Mouse (Mus musculus): Measurements from ENCODE around the gene Olfr1137. TPM values are rescaled to one million over a fixed set of nuclear protein-coding genes. Genes with fewer than 3 reads are reported as not detected.

The Olfr1137 gene
- not detected in 2 replicates for polyA plus RNA-seq (2015; fragmentation: Nextera tagmentation; extraction: Ambion mirVana)

GRCm38 (mm10) chr2:87713079-87713478, at the start of gene Olfr1137:
Olfr1137 (minus strand) TSS chr2:87713179.
- H3K27ac ChIP-seq (ENCODE audit: low read length), result no peak within 1 kb of the TSS

GRCm38 (mm10) chr2:87753891-87754290, 40.9 kb upstream of the Olfr1137 start, which contains the start of gene Olfr1141:
Olfr1141 (minus strand) TSS chr2:87753991.
- H3K27ac ChIP-seq (ENCODE audit: low read length), result no peak within 1 kb of the TSS
- no peaks in the 10 kb centered on the region for H3K27me3 ChIP-seq (ENCODE audit: control insufficient read depth, insufficient read depth, low read depth, low read length)
- no peak within 1 kb of the TSS for H3K4me3 ChIP-seq (ENCODE audit: low read length)
- H3K9ac ChIP-seq (ENCODE audit: low read length), result no peak within 1 kb of the TSS
- H3K36me3 ChIP-seq (ENCODE audit: control insufficient read depth, insufficient read depth, low read length), result no peaks in the 10 kb centered on the region
- WGBS, result 80% methylated on average over 1 of the region's 1 CpGs
- ATAC-seq (ENCODE audit: low read depth), result no peak
- H3K4me1 ChIP-seq (replicated peaks; ENCODE audit: control insufficient read depth, insufficient read depth, low read length), result no peaks in the 10 kb centered on the region
- no peaks in the 10 kb centered on the region for H3K9me3 ChIP-seq (ENCODE audit: control insufficient read depth, low read length)
- H3K4me2 ChIP-seq (ENCODE audit: low read depth, low read length), result no peak within 1 kb of the TSS

More at GRCm38 (mm10) chr2:87713079-87713478, at the start of gene Olfr1137:
- Histone ChIP-seq H3K4me1 (replicated peaks; ENCODE audit: control insufficient read depth, insufficient read depth, low read length) (no peaks in the 10 kb centered on the region), H3K4me3 (ENCODE audit: low read length) (no peak within 1 kb of the TSS), H3K27me3 (ENCODE audit: control insufficient read depth, insufficient read depth, low read depth, low read length) (no peaks in the 10 kb centered on the region), H3K9me3 (ENCODE audit: control insufficient read depth, low read length) (no peaks in the 10 kb centered on the region), H3K9ac (ENCODE audit: low read length) (no peak within 1 kb of the TSS), H3K4me2 (ENCODE audit: low read depth, low read length) (no peak within 1 kb of the TSS), H3K36me3 (ENCODE audit: control insufficient read depth, insufficient read depth, low read length) (no peaks in the 10 kb centered on the region)
- no peak for ATAC-seq (ENCODE audit: low read depth)

GRCm38 (mm10) chr2:87743452-87743851, 30.5 kb upstream of the Olfr1137 start, which contains the start of gene Olfr1140:
Olfr1140 (plus strand) TSS chr2:87743752.
- Histone ChIP-seq H3K27ac (ENCODE audit: low read length) (no peak within 1 kb of the TSS), H3K4me2 (ENCODE audit: low read depth, low read length) (no peak within 1 kb of the TSS), H3K27me3 (ENCODE audit: control insufficient read depth, insufficient read depth, low read depth, low read length) (no peaks in the 10 kb centered on the region), H3K9me3 (ENCODE audit: control insufficient read depth, low read length) (no peaks in the 10 kb centered on the region), H3K36me3 (ENCODE audit: control insufficient read depth, insufficient read depth, low read length) (no peaks in the 10 kb centered on the region), H3K9ac (ENCODE audit: low read length) (no peak within 1 kb of the TSS), H3K4me1 (replicated peaks; ENCODE audit: control insufficient read depth, insufficient read depth, low read length) (no peaks in the 10 kb centered on the region), H3K4me3 (ENCODE audit: low read length) (no peak within 1 kb of the TSS)
- WGBS, result 61% methylated on average over 3 of the region's 3 CpGs
- no peak for ATAC-seq (ENCODE audit: low read depth)

GRCm38 (mm10) chr2:87739878-87740277, 26.9 kb upstream of the Olfr1137 start, which contains the start of gene Olfr1138:
Olfr1138 (minus strand) TSS chr2:87739978.
- no peak within 1 kb of the TSS for H3K4me2 ChIP-seq (ENCODE audit: low read depth, low read length)
- H3K27ac ChIP-seq (ENCODE audit: low read length), result no peak within 1 kb of the TSS
- H3K4me3 ChIP-seq (ENCODE audit: low read length), result no peak within 1 kb of the TSS
- WGBS, result 83% methylated on average over 1 of the region's 1 CpGs
- no peaks in the 10 kb centered on the region for H3K27me3 ChIP-seq (ENCODE audit: control insufficient read depth, insufficient read depth, low read depth, low read length)
- H3K4me1 ChIP-seq (replicated peaks; ENCODE audit: control insufficient read depth, insufficient read depth, low read length), result no peaks in the 10 kb centered on the region
- ATAC-seq (ENCODE audit: low read depth), result no peak
- H3K9me3 ChIP-seq (ENCODE audit: control insufficient read depth, low read length), result no peaks in the 10 kb centered on the region
- H3K9ac ChIP-seq (ENCODE audit: low read length), result no peak within 1 kb of the TSS
- H3K36me3 ChIP-seq (ENCODE audit: control insufficient read depth, insufficient read depth, low read length), result no peaks in the 10 kb centered on the region

- Histone ChIP-seq H3K9ac (ENCODE audit: low read length) (no peak within 1 kb of the TSS), H3K36me3 (ENCODE audit: control insufficient read depth, insufficient read depth, low read length) (no peaks in the 10 kb centered on the region), H3K4me3 (ENCODE audit: low read length) (no peak within 1 kb of the TSS), H3K9me3 (ENCODE audit: control insufficient read depth, low read length) (no peaks in the 10 kb centered on the region), H3K27ac (ENCODE audit: low read length) (no peak within 1 kb of the TSS), H3K4me2 (ENCODE audit: low read depth, low read length) (no peak within 1 kb of the TSS), H3K27me3 (ENCODE audit: control insufficient read depth, insufficient read depth, low read depth, low read length) (no peaks in the 10 kb centered on the region), H3K4me1 (replicated peaks; ENCODE audit: control insufficient read depth, insufficient read depth, low read length) (no peaks in the 10 kb centered on the region)
- ATAC-seq (ENCODE audit: low read depth), result no peak
These were observed 19.1 kb downstream of the Olfr1137 start, which contains the start of gene Olfr1136 for GRCm38 (mm10) chr2:87693847-87694246. Olfr1136 (minus strand) TSS chr2:87693947.

- H3K9me3 ChIP-seq (ENCODE audit: control insufficient read depth, low read length), result no peaks in the 10 kb centered on the region
- WGBS, result 10% methylated on average over 1 of the region's 1 CpGs
- H3K9ac ChIP-seq (ENCODE audit: low read length), result no peak within 1 kb of the TSS
- no peak within 1 kb of the TSS for H3K4me2 ChIP-seq (ENCODE audit: low read depth, low read length)
- H3K4me3 ChIP-seq (ENCODE audit: low read length), result no peak within 1 kb of the TSS
- no peaks in the 10 kb centered on the region for H3K36me3 ChIP-seq (ENCODE audit: control insufficient read depth, insufficient read depth, low read length)
- no peak for ATAC-seq (ENCODE audit: low read depth)
- no peaks in the 10 kb centered on the region for H3K27me3 ChIP-seq (ENCODE audit: control insufficient read depth, insufficient read depth, low read depth, low read length)
- H3K27ac ChIP-seq (ENCODE audit: low read length), result no peak within 1 kb of the TSS
- H3K4me1 ChIP-seq (replicated peaks; ENCODE audit: control insufficient read depth, insufficient read depth, low read length), result no peaks in the 10 kb centered on the region
These were observed 39.4 kb downstream of the Olfr1137 start, which contains the start of gene Olfr1135 for GRCm38 (mm10) chr2:87673564-87673963. Olfr1135 (minus strand) TSS chr2:87673664.

Other genes starting within 250 kb of the Olfr1137 start
- not detected in 2 replicates for gene Pramel7, start 216.1 kb downstream of the Olfr1137 start, polyA plus RNA-seq (2015; fragmentation: Nextera tagmentation; extraction: Ambion mirVana)
- not detected in 2 replicates for gene Pramel6, start 206.6 kb downstream of the Olfr1137 start, polyA plus RNA-seq (2015; fragmentation: Nextera tagmentation; extraction: Ambion mirVana)
- gene Olfr153, start 181.4 kb downstream of the Olfr1137 start, polyA plus RNA-seq (2015; fragmentation: Nextera tagmentation; extraction: Ambion mirVana), result not detected in 2 replicates
- gene Olfr1128, start 167.6 kb downstream of the Olfr1137 start, polyA plus RNA-seq (2015; fragmentation: Nextera tagmentation; extraction: Ambion mirVana), result not detected in 2 replicates
- gene Olfr1129, start 139.3 kb downstream of the Olfr1137 start, polyA plus RNA-seq (2015; fragmentation: Nextera tagmentation; extraction: Ambion mirVana), result not detected in 2 replicates
- not detected in 2 replicates for gene Olfr1130, start 107.0 kb downstream of the Olfr1137 start, polyA plus RNA-seq (2015; fragmentation: Nextera tagmentation; extraction: Ambion mirVana)
- gene Olfr1131, start 86.1 kb downstream of the Olfr1137 start, polyA plus RNA-seq (2015; fragmentation: Nextera tagmentation; extraction: Ambion mirVana), result not detected in 2 replicates
- not detected in 2 replicates for gene Olfr1132, start 75.6 kb downstream of the Olfr1137 start, polyA plus RNA-seq (2015; fragmentation: Nextera tagmentation; extraction: Ambion mirVana)
- not detected in 2 replicates for gene Olfr1133, start 65.8 kb downstream of the Olfr1137 start, polyA plus RNA-seq (2015; fragmentation: Nextera tagmentation; extraction: Ambion mirVana)
- gene Olfr1134, start 54.7 kb downstream of the Olfr1137 start, polyA plus RNA-seq (2015; fragmentation: Nextera tagmentation; extraction: Ambion mirVana), result not detected in 2 replicates
- gene Olfr1135, start 39.5 kb downstream of the Olfr1137 start, polyA plus RNA-seq (2015; fragmentation: Nextera tagmentation; extraction: Ambion mirVana), result not detected in 2 replicates
- gene Olfr1136, start 19.2 kb downstream of the Olfr1137 start, polyA plus RNA-seq (2015; fragmentation: Nextera tagmentation; extraction: Ambion mirVana), result not detected in 2 replicates
- not detected in 2 replicates for gene Olfr1138, start 26.8 kb upstream of the Olfr1137 start, polyA plus RNA-seq (2015; fragmentation: Nextera tagmentation; extraction: Ambion mirVana)
- gene Olfr1140, start 30.6 kb upstream of the Olfr1137 start, polyA plus RNA-seq (2015; fragmentation: Nextera tagmentation; extraction: Ambion mirVana), result not detected in 2 replicates
- gene Olfr1141, start 40.8 kb upstream of the Olfr1137 start, polyA plus RNA-seq (2015; fragmentation: Nextera tagmentation; extraction: Ambion mirVana), result not detected in 2 replicates
- gene Olfr152, start 66.3 kb upstream of the Olfr1137 start, polyA plus RNA-seq (2015; fragmentation: Nextera tagmentation; extraction: Ambion mirVana), result not detected in 2 replicates
- gene Olfr1143, start 87.4 kb upstream of the Olfr1137 start, polyA plus RNA-seq (2015; fragmentation: Nextera tagmentation; extraction: Ambion mirVana), result not detected in 2 replicates
- not detected in 2 replicates for gene Olfr1145, start 96.6 kb upstream of the Olfr1137 start, polyA plus RNA-seq (2015; fragmentation: Nextera tagmentation; extraction: Ambion mirVana)
- not detected in 2 replicates for gene Olfr1148, start 117.4 kb upstream of the Olfr1137 start, polyA plus RNA-seq (2015; fragmentation: Nextera tagmentation; extraction: Ambion mirVana)
- not detected in 2 replicates for gene Olfr1150-ps1, start 130.8 kb upstream of the Olfr1137 start, polyA plus RNA-seq (2015; fragmentation: Nextera tagmentation; extraction: Ambion mirVana)
- gene Olfr1151, start 142.7 kb upstream of the Olfr1137 start, polyA plus RNA-seq (2015; fragmentation: Nextera tagmentation; extraction: Ambion mirVana), result not detected in 2 replicates
- gene Olfr1152, start 153.3 kb upstream of the Olfr1137 start, polyA plus RNA-seq (2015; fragmentation: Nextera tagmentation; extraction: Ambion mirVana), result not detected in 2 replicates
- gene Olfr1153, start 181.8 kb upstream of the Olfr1137 start, polyA plus RNA-seq (2015; fragmentation: Nextera tagmentation; extraction: Ambion mirVana), result not detected in 2 replicates
- gene Olfr1154, start 192.0 kb upstream of the Olfr1137 start, polyA plus RNA-seq (2015; fragmentation: Nextera tagmentation; extraction: Ambion mirVana), result not detected in 2 replicates
- not detected in 2 replicates for gene Olfr1155, start 232.0 kb upstream of the Olfr1137 start, polyA plus RNA-seq (2015; fragmentation: Nextera tagmentation; extraction: Ambion mirVana)
- gene Olfr1156, start 239.9 kb upstream of the Olfr1137 start, polyA plus RNA-seq (2015; fragmentation: Nextera tagmentation; extraction: Ambion mirVana), result not detected in 2 replicates